Mouse (Mus musculus) liver, postnatal 0 days (tissue): ENCODE results near the gene Ywhae. TPM values are rescaled to one million over a fixed set of nuclear protein-coding genes. Genes with fewer than 3 reads are reported as not detected.

Source experiments
- ATAC-seq: fragments of 200-750 bp; cut with Nextera tagmentation; 2 replicates; pipeline ENCODE4 v1.8.0; 2017; ENCODE audit warnings: mild to moderate bottlenecking, moderate library complexity
- DNase-seq: peaks from one replicate; pipeline ENCODE4 v3.0.0-alpha.2; 2016
- H3K27ac ChIP-seq: fragments of 300-500 bp; sonication (generic); 2 replicates; pipeline ENCODE4 v1.5.1; 2014; ENCODE audit warnings: antibody characterized with exemption, moderate library complexity, mild to moderate bottlenecking, low read depth
- H3K27me3 ChIP-seq: fragments of 300-500 bp; sonication (generic); 2 replicates; pipeline ENCODE4 v1.6.1; 2014; ENCODE audit warnings: low read length, control low read depth, mixed read lengths; ENCODE audit not compliant: insufficient read depth
- H3K36me3 ChIP-seq: fragments of 300-500 bp; sonication (generic); replicated peaks from 2 replicates; pipeline ENCODE4 v1.6.1; 2014; ENCODE audit warnings: mild to moderate bottlenecking, control low read depth, low read length, moderate library complexity, mixed read lengths; ENCODE audit not compliant: insufficient read depth
- H3K4me1 ChIP-seq: fragments of 300-500 bp; sonication (generic); 2 replicates; pipeline ENCODE4 v1.6.1; 2014; ENCODE audit warnings: antibody characterized with exemption, mild to moderate bottlenecking, control low read depth; ENCODE audit not compliant: insufficient read depth
- H3K4me2 ChIP-seq: fragments of 300-500 bp; sonication (generic); 2 replicates; pipeline ENCODE4 v1.6.1; 2014; ENCODE audit warnings: low read depth, mild to moderate bottlenecking, low read length, moderate library complexity, mixed read lengths
- H3K4me3 ChIP-seq: fragments of 300-500 bp; sonication (generic); 2 replicates; pipeline ENCODE4 v1.5.1; 2014; ENCODE audit warnings: low read depth, low read length
- H3K9ac ChIP-seq: fragments of 300-500 bp; sonication (generic); replicated peaks from 2 replicates; pipeline ENCODE4 v1.6.1; 2014; ENCODE audit warnings: mild to moderate bottlenecking, moderate library complexity
- H3K9me3 ChIP-seq: fragments of 300-500 bp; sonication (generic); 2 replicates; pipeline ENCODE4 v1.6.1; 2016; ENCODE audit warnings: mild to moderate bottlenecking, control low read depth, low read length, mixed read lengths
- CTCF ChIP-seq: sonication (generic); IDR thresholded peaks from 2 replicates; pipeline ENCODE4 v1.5.1; 2016; ENCODE audit warnings: antibody characterized with exemption, low read depth
- EP300 ChIP-seq: IDR thresholded peaks from 2 replicates; pipeline ENCODE4 v1.6.1; 2016; ENCODE audit warnings: antibody characterized with exemption, low read depth, mild to moderate bottlenecking
- WGBS: fragments of 180-500 bp; shearing (Covaris S2); extraction: QIAGEN DNeasy Blood & Tissue Kit; methylation state at CpG from one replicate; pipeline ENCODE4 v1.1.7; 2014; ENCODE audit not compliant: insufficient replicate concordance; 5-methylcytosine and 5-hydroxymethylcytosine counted together
- polyA plus RNA-seq: library from polyadenylated mRNA; unstranded; fragments of >200 nt; fragmentation: Nextera tagmentation; extraction: Ambion mirVana; gene quantifications from 2 replicates; pipeline ENCODE4 v1.2.1, GENCODE M21; 2015

The Ywhae gene
- polyA plus RNA-seq, 1 experiment from 2014 or later, result 204 TPM

DNA sequence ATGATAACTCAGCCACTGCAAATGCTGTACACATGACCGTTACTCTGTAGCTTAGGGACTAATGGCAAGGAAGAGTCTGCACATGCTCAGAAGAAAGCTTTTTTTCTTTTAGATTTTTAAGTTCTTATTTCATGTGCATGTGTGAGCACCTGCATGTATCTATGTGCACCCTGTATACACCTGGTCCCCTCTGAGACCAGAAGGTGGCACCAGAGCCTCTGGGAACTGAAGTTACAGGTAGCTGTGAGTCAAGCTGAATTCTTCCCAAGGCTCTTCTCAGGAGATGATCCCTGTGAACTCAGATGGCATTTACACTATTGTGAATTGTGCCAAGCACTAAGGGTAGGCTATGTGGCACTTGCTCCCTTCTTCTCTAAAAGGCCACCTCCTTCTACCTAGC, 43.2 kb downstream of the Ywhae start:
- H3K4me1 ChIP-seq, result no peaks in the 10 kb centered on the region
- ATAC-seq (no peak), DNase-seq (no peak)
- no peak overlapping the region for H3K4me2 ChIP-seq
- H3K4me3 ChIP-seq, result no peak overlapping the region
- no peak overlapping the region for H3K27ac ChIP-seq
- H3K9ac ChIP-seq, result no peak overlapping the region
- H3K36me3 ChIP-seq, result no peaks in the 10 kb centered on the region
- 67% methylated on average over 1 of the region's 1 CpGs for WGBS
- H3K9me3 ChIP-seq, result no peaks in the 10 kb centered on the region
- H3K27me3 ChIP-seq, result no peaks in the 10 kb centered on the region
- TF ChIP-seq EP300 (no peak), CTCF (peak; percentile 27; the same call in 1 of the 2 replicates)

GRCm38 (mm10) chr11:75781919-75782318, 49.2 kb downstream of the Ywhae start:
- Histone ChIP-seq H3K36me3 (no peaks in the 10 kb centered on the region), H3K9me3 (no peaks in the 10 kb centered on the region), H3K4me2 (no peak overlapping the region), H3K9ac (no peak overlapping the region), H3K4me3 (no peak overlapping the region), H3K27me3 (no peaks in the 10 kb centered on the region; the same call in 1 of the 2 replicates), H3K27ac (no peak overlapping the region), H3K4me1 (no peaks in the 10 kb centered on the region)
- peak; percentile 50 for ATAC-seq
- TF ChIP-seq EP300, result no peak
- peak; percentile 90 for TF ChIP-seq CTCF
- WGBS, result 20% methylated on average over 6 of the region's 6 CpGs
- DNase-seq, result peak; percentile 69

- H3K9me3 ChIP-seq, result no peaks in the 10 kb centered on the region
- no peaks in the 10 kb centered on the region for H3K4me1 ChIP-seq
- 68% methylated on average over 5 of the region's 5 CpGs for WGBS
- ATAC-seq (no peak), DNase-seq (no peak)
- H3K27me3 ChIP-seq, result no peaks in the 10 kb centered on the region; the same call in 1 of the 2 replicates
- H3K27ac ChIP-seq, result no peak overlapping the region
- no peaks in the 10 kb centered on the region for H3K36me3 ChIP-seq
- H3K4me3 ChIP-seq, result no peak overlapping the region
- TF ChIP-seq EP300 (no peak), CTCF (no peak)
- no peak overlapping the region for H3K9ac ChIP-seq
- no peak overlapping the region for H3K4me2 ChIP-seq
These were observed 51.1 kb downstream of the Ywhae start for GRCm38 (mm10) chr11:75783799-75784198.

DNA sequence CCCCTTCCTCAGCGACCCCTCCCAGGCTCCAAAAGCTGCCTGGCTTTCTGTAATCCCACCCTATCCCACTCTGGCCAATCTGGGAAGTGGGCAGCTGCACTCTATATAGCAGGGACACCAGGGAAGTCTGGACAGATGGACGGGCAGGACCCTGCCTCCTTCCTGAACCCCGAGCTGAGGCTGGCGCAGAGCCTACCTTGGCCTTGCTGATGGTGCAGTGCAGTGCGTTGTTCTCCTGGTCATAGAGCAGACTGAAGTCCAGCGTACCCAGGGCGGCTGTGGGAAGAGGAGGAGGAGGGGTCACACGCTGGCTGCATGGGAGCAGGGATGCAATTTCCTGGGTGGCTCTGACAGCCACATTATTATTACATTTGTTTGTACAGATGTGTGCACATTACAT, 53.2 kb downstream of the Ywhae start:
- 54% methylated on average over 8 of the region's 8 CpGs for WGBS
- Histone ChIP-seq H3K4me2 (no peak overlapping the region), H3K4me3 (no peak overlapping the region), H3K27ac (no peak overlapping the region), H3K4me1 (no peaks in the 10 kb centered on the region), H3K9ac (no peak overlapping the region), H3K27me3 (no peaks in the 10 kb centered on the region; the same call in 1 of the 2 replicates), H3K36me3 (no peaks in the 10 kb centered on the region), H3K9me3 (no peaks in the 10 kb centered on the region)
- DNase-seq (no peak), ATAC-seq (no peak)
- TF ChIP-seq EP300, result no peak
- no peak for TF ChIP-seq CTCF

DNA sequence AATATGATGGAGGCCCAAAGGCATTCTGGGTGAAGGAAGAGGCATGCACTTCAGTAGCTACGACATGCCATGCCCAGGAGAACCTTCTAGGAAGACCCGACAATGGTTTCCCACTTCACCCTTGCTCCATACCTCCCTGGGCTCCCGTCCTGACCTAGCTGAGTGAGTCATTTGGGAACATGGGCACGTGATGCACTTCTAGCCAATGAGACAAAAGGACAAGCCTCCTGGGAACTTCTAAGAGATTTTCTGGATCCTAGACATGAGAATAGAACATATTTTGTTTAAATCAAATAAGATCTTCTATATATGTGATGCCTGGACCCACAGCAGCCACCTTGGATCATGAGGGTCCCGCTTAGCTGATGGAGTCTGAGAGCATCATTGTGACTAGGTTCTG, 59.9 kb downstream of the Ywhae start:
- H3K4me3 ChIP-seq, result no peak overlapping the region
- H3K4me2 ChIP-seq, result no peak overlapping the region
- no peak for TF ChIP-seq EP300
- TF ChIP-seq CTCF, result no peak
- no peaks in the 10 kb centered on the region; the same call in 1 of the 2 replicates for H3K4me1 ChIP-seq
- H3K27me3 ChIP-seq, result peaks cover 41% of the 10 kb centered on the region
- WGBS, result 62% methylated on average over 5 of the region's 5 CpGs
- H3K27ac ChIP-seq, result no peak overlapping the region
- no peak overlapping the region for H3K9ac ChIP-seq
- H3K9me3 ChIP-seq, result no peaks in the 10 kb centered on the region
- no peak for DNase-seq
- H3K36me3 ChIP-seq, result no peaks in the 10 kb centered on the region
- ATAC-seq, result no peak

- H3K27ac ChIP-seq, result no peak overlapping the region
- ATAC-seq (no peak), DNase-seq (no peak)
- TF ChIP-seq EP300 (no peak), CTCF (no peak)
- no peaks in the 10 kb centered on the region for H3K9me3 ChIP-seq
- no peak overlapping the region for H3K9ac ChIP-seq
- H3K36me3 ChIP-seq, result no peaks in the 10 kb centered on the region
- no peak overlapping the region for H3K4me3 ChIP-seq
- peaks cover 43% of the 10 kb centered on the region for H3K27me3 ChIP-seq
- WGBS, result 69% methylated on average over 5 of the region's 5 CpGs
- no peak overlapping the region for H3K4me2 ChIP-seq
- H3K4me1 ChIP-seq, result no peaks in the 10 kb centered on the region; the same call in 1 of the 2 replicates
These were observed 60.7 kb downstream of the Ywhae start for GRCm38 (mm10) chr11:75793351-75793750.
